Mouse (Mus musculus): ENCODE data around the gene Adam1b.

- TF ChIP-seq CTCF (IDR thresholded peaks at IDR 0.05; ENCODE audit: borderline replicate concordance, extremely low read depth, insufficient read depth, insufficient read length) (no peak), POLR2A (IDR thresholded peaks at IDR 0.05; ENCODE audit: borderline replicate concordance, extremely low read depth, insufficient read depth, insufficient read length, poor library complexity, severe bottlenecking) (no peak)
These were observed 40.1 kb upstream of the Adam1b start for GRCm38 (mm10) chr5:121543370-121543769.

Data from brain, embryonic 14.5 days (tissue).